Comparison of ENCODE assay signal across 23 mouse cellular contexts in genomic region chr1:57600951-57601350, GRCm38 (mm10).
DNase-seq lines count a peak whose midpoint lies in the region; ATAC-seq and TF ChIP-seq lines count a peak whose summit lies in the region.
"Had no signal": no experiment of that assay in that cellular context is flagged by ENCODE, and none has a peak within 500 bp of the region (broad histone marks: within the 10 kb centered on the region; RNA-seq: fewer than 3 reads in every experiment).

No protein-coding gene starts in this region.

- H3K9ac ChIP-seq in forebrain, postnatal 0 days, result no peak overlapping the region
- H3K9ac ChIP-seq: embryonic facial prominence, embryonic 12.5 days; embryonic facial prominence, embryonic 15.5 days; forebrain, embryonic 12.5 days had no signal

- WGBS in thymus, adult 2 months, result 76% methylated on average over 2 of the region's 2 CpGs
- 67% methylated on average over 2 of the region's 2 CpGs for WGBS in forebrain, postnatal 0 days

- H3K79me2 ChIP-seq in myocyte (ENCODE audit: control insufficient read depth, insufficient read depth), result no peaks in the 10 kb centered on the region

- no peaks in the 10 kb centered on the region for H3K9me3 ChIP-seq in forebrain, postnatal 0 days (ENCODE audit: low read length)
- H3K9me3 ChIP-seq: embryonic facial prominence, embryonic 12.5 days; embryonic facial prominence, embryonic 15.5 days; forebrain, embryonic 10.5 days; forebrain, embryonic 12.5 days had no signal

- H3ac ChIP-seq in myocyte (ENCODE audit: control insufficient read depth, insufficient read length), result no peak overlapping the region

- TF ChIP-seq POLR2A in thymus, adult 2 months (IDR thresholded peaks at IDR 0.05; ENCODE audit: control insufficient read depth, extremely low read depth, insufficient read depth, low read length, poor library complexity), result no peak
- no peak for TF ChIP-seq POLR2A in myocyte (IDR thresholded peaks at IDR 0.05; ENCODE audit: insufficient read length, low read depth)

- intact Hi-C loops in heart, postnatal 10 days (cut with DNase I), result no loop called here

- no peak for ATAC-seq in forebrain, postnatal 0 days
- ATAC-seq: forebrain, embryonic 14.5 days; forebrain, embryonic 16.5 days had no signal

- TF ChIP-seq CTCF in thymus, adult 2 months (IDR thresholded peaks at IDR 0.05; ENCODE audit: borderline replicate concordance, control insufficient read depth, extremely low read depth, insufficient read depth, low read length, poor library complexity), result no peak
- TF ChIP-seq CTCF in forebrain, postnatal 0 days (IDR thresholded peaks at IDR 0.05; ENCODE audit: low read depth), result no peak

- no peak overlapping the region for H3K4me2 ChIP-seq in myocyte (ENCODE audit: low read depth)
- H3K4me2 ChIP-seq in forebrain, postnatal 0 days (ENCODE audit: low read depth), result no peak overlapping the region
- H3K4me2 ChIP-seq: embryonic facial prominence, embryonic 12.5 days; embryonic facial prominence, embryonic 15.5 days; forebrain, embryonic 12.5 days had no signal

- H3K4me3 ChIP-seq in thymus, adult 2 months (ENCODE audit: control insufficient read depth, insufficient read depth, low read length), result no peak overlapping the region
- H3K4me3 ChIP-seq in myocyte, result no peak overlapping the region
- H3K4me3 ChIP-seq in forebrain, postnatal 0 days (ENCODE audit: low read depth, low read length), result no peak overlapping the region
- H3K4me3 ChIP-seq: embryonic facial prominence, embryonic 12.5 days; embryonic facial prominence, embryonic 15.5 days; erythroblast, embryonic 14.5 days; forebrain, embryonic 10.5 days; forebrain, embryonic 12.5 days had no signal

- H3K27me3 ChIP-seq in thymus, adult 2 months (ENCODE audit: control insufficient read depth, insufficient read depth, low read length), result no peaks in the 10 kb centered on the region
- no peaks in the 10 kb centered on the region for H3K27me3 ChIP-seq in myocyte (ENCODE audit: control insufficient read depth, insufficient read depth, insufficient read length)
- H3K27me3 ChIP-seq in forebrain, postnatal 0 days (ENCODE audit: insufficient read depth, low read length), result no peaks in the 10 kb centered on the region
- H3K27me3 ChIP-seq: embryonic facial prominence, embryonic 12.5 days; embryonic facial prominence, embryonic 15.5 days had no signal

- H3K36me3 ChIP-seq in thymus, adult 2 months (ENCODE audit: control insufficient read depth, insufficient read depth, low read length), result no peaks in the 10 kb centered on the region
- H3K36me3 ChIP-seq in myocyte (ENCODE audit: control insufficient read depth, insufficient read depth), result no peaks in the 10 kb centered on the region
- no peaks in the 10 kb centered on the region for H3K36me3 ChIP-seq in forebrain, postnatal 0 days (ENCODE audit: insufficient read depth)
- H3K36me3 ChIP-seq: embryonic facial prominence, embryonic 12.5 days; embryonic facial prominence, embryonic 15.5 days; forebrain, embryonic 10.5 days; forebrain, embryonic 12.5 days had no signal

- peak; percentile 13 for DNase-seq in heart, adult 11 months
- DNase-seq in heart, postnatal 10 days, result no peak
- DNase-seq in thymus, adult 2 months, result peak; percentile 11
- DNase-seq in thymus, postnatal 10 days (ENCODE audit: low spot score in 2 of 2), result no peak
- no peak for DNase-seq in forebrain, postnatal 0 days
- DNase-seq: adrenal gland, adult 2 months; adrenal gland, postnatal 10 days; adrenal gland, postnatal 25 days; cerebellum, adult 11 months; cerebellum, adult 18-20 months; cerebellum, adult 8-10 months; cerebellum, adult 9-11 months; cerebellum, postnatal 14 days; cerebellum, postnatal 36 days; embryo, embryonic 11 days had no signal

- peaks cover 4% of the 10 kb centered on the region for H3K4me1 ChIP-seq in thymus, adult 2 months (replicated peaks; ENCODE audit: control insufficient read depth, insufficient read depth, low read length)
- no peaks in the 10 kb centered on the region for H3K4me1 ChIP-seq in forebrain, postnatal 0 days (ENCODE audit: insufficient read depth)
- H3K4me1 ChIP-seq: embryonic facial prominence, embryonic 12.5 days; embryonic facial prominence, embryonic 15.5 days; forebrain, embryonic 10.5 days had no signal

- peak overlapping the region; percentile 62; the same call in 1 of the 2 replicates for H3K27ac ChIP-seq in thymus, adult 2 months (ENCODE audit: control insufficient read depth, insufficient read depth, low read length)
- H3K27ac ChIP-seq in forebrain, postnatal 0 days (ENCODE audit: low read depth, low read length), result no peak overlapping the region
- H3K27ac ChIP-seq: embryonic facial prominence, embryonic 15.5 days; forebrain, embryonic 10.5 days; forebrain, embryonic 12.5 days had no signal

TF ChIP-seq in myocyte, 11 proteins besides CTCF, POLR2A, EP300 and RAD21:
- TF ChIP-seq MYOD1 (IDR thresholded peaks at IDR 0.05; ENCODE audit: control insufficient read depth in 1 of 3, insufficient read length in 2 of 3, low read depth in 2 of 3) (peak in 1 of 3 experiments; percentile 46), TCF12 (IDR thresholded peaks at IDR 0.05; ENCODE audit: insufficient read depth, poor library complexity, severe bottlenecking) (peak; percentile 31), CEBPB (IDR thresholded peaks at IDR 0.05; ENCODE audit: insufficient read depth, poor library complexity, severe bottlenecking) (no peak), POLR2AphosphoS2 (IDR thresholded peaks at IDR 0.05; ENCODE audit: insufficient read length, low read depth) (no peak), MYOG (IDR thresholded peaks at IDR 0.05; ENCODE audit: control insufficient read depth in 1 of 3, insufficient read depth in 1 of 3, insufficient read length in 2 of 3, low read depth in 2 of 3) (no peak), USF1 (IDR thresholded peaks at IDR 0.05; ENCODE audit: low read depth) (no peak), MAX (IDR thresholded peaks at IDR 0.05; ENCODE audit: low read depth) (no peak)

Comparison
In these comparisons a context has a peak if more than half of its experiments do, and no peak if none do; other contexts are left out.
1. DNase-seq: peak in heart, adult 11 months (single experiment) and thymus, adult 2 months (single experiment); none in heart, postnatal 10 days (0 of 2), thymus, postnatal 10 days (0 of 2) and forebrain, postnatal 0 days (single experiment).